Mouse (Mus musculus) thymus, adult 2 months (tissue): Measurements from ENCODE around the gene Nr3c2. TPM values are rescaled to one million over a fixed set of nuclear protein-coding genes. Genes with fewer than 3 reads are reported as not detected.

Experiments used
- DNase-seq: peaks from one replicate; pipeline ENCODE4 v3.0.0; 2021
- H3K27ac ChIP-seq: fragments of 200-500 bp; 2 replicates; pipeline ENCODE4 v1.5.1; 2012; ENCODE audit warnings: low read length, control low read depth; ENCODE audit not compliant: control insufficient read depth, insufficient read depth
- H3K27me3 ChIP-seq: fragments of 200-500 bp; 2 replicates; pipeline ENCODE4 v1.6.1; 2012; ENCODE audit warnings: mild to moderate bottlenecking, low read length, moderate library complexity, mixed read lengths; ENCODE audit not compliant: control insufficient read depth, insufficient read depth
- H3K36me3 ChIP-seq: fragments of 200-500 bp; 2 replicates; pipeline ENCODE4 v1.6.1; 2012; ENCODE audit warnings: mild to moderate bottlenecking, low read length, moderate library complexity; ENCODE audit not compliant: control insufficient read depth, insufficient read depth
- H3K4me1 ChIP-seq: fragments of 200-500 bp; replicated peaks from 2 replicates; pipeline ENCODE4 v1.6.1; 2012; ENCODE audit warnings: low read length; ENCODE audit not compliant: control insufficient read depth, insufficient read depth
- H3K4me3 ChIP-seq: fragments of 200-500 bp; 2 replicates; pipeline ENCODE4 v1.5.1; 2012; ENCODE audit warnings: mild to moderate bottlenecking, low read length, control low read depth, moderate library complexity; ENCODE audit not compliant: control insufficient read depth, insufficient read depth
- CTCF ChIP-seq: fragments of 200-500 bp; IDR thresholded peaks from 2 replicates; pipeline ENCODE4 v1.5.1; 2012; ENCODE audit warnings: mild to moderate bottlenecking, control low read depth, low read length, moderate library complexity, borderline replicate concordance; ENCODE audit not compliant: control insufficient read depth, poor library complexity, insufficient read depth; ENCODE audit errors: extremely low read depth
- POLR2A ChIP-seq: fragments of 200-500 bp; IDR thresholded peaks from 2 replicates; pipeline ENCODE4 v1.6.1; 2012; ENCODE audit warnings: mild to moderate bottlenecking, low read length, control low read depth, moderate library complexity; ENCODE audit not compliant: control insufficient read depth, poor library complexity, insufficient read depth; ENCODE audit errors: extremely low read depth
- WGBS: fragments of 180-500 bp; shearing (Covaris S2); methylation state at CpG from one replicate; pipeline ENCODE4 v1.1.7; 2018; 5-methylcytosine and 5-hydroxymethylcytosine counted together
- polyA plus RNA-seq: library from polyadenylated mRNA; depleted of rRNA; stranded (reverse); fragments of >200 nt; gene quantifications from 2 replicates; pipeline ENCODE4 v1.2.3, GENCODE M21; 2012

Gene Nr3c2
- polyA plus RNA-seq, 1 experiment, result 1.5 TPM

GRCm38 (mm10) chr8:77100370-77100769 lies 201.1 kb downstream of the Nr3c2 start:
- DNase-seq, result no peak
- Histone ChIP-seq H3K36me3 (no peaks in the 10 kb centered on the region), H3K27ac (no peak overlapping the region), H3K27me3 (no peaks in the 10 kb centered on the region), H3K4me3 (no peak overlapping the region), H3K4me1 (no peaks in the 10 kb centered on the region)
- WGBS, result 94% methylated on average over 2 of the region's 2 CpGs
- TF ChIP-seq CTCF (no peak), POLR2A (no peak)

GRCm38 (mm10) chr8:77102879-77103278 lies 203.6 kb downstream of the Nr3c2 start:
- Histone ChIP-seq H3K36me3 (no peaks in the 10 kb centered on the region), H3K27me3 (no peaks in the 10 kb centered on the region), H3K27ac (no peak overlapping the region), H3K4me3 (no peak overlapping the region), H3K4me1 (no peaks in the 10 kb centered on the region)
- TF ChIP-seq POLR2A (no peak), CTCF (no peak)
- 89% methylated on average over 7 of the region's 7 CpGs for WGBS
- no peak for DNase-seq

GRCm38 (mm10) chr8:77112719-77113118 lies 213.5 kb downstream of the Nr3c2 start:
- Histone ChIP-seq H3K4me1 (no peaks in the 10 kb centered on the region), H3K36me3 (no peaks in the 10 kb centered on the region), H3K27ac (no peak overlapping the region), H3K4me3 (no peak overlapping the region), H3K27me3 (no peaks in the 10 kb centered on the region)
- DNase-seq, result no peak
- WGBS, result 65% methylated on average over 2 of the region's 2 CpGs
- TF ChIP-seq CTCF (no peak), POLR2A (no peak)

GRCm38 (mm10) chr8:77114769-77115168 lies 215.5 kb downstream of the Nr3c2 start:
- Histone ChIP-seq H3K4me1 (no peaks in the 10 kb centered on the region), H3K27ac (no peak overlapping the region), H3K36me3 (no peaks in the 10 kb centered on the region), H3K27me3 (no peaks in the 10 kb centered on the region), H3K4me3 (no peak overlapping the region)
- 93% methylated on average over 10 of the region's 10 CpGs for whole genome bisulfite sequencing
- DNase-seq, result no peak
- TF ChIP-seq POLR2A, result no peak
- TF ChIP-seq CTCF, result no peak

- DNase-seq, result no peak
- no peaks in the 10 kb centered on the region for H3K27me3 ChIP-seq
- H3K27ac ChIP-seq, result no peak overlapping the region
- H3K36me3 ChIP-seq, result no peaks in the 10 kb centered on the region
- TF ChIP-seq POLR2A (no peak), CTCF (no peak)
- 65% methylated on average over 7 of the region's 7 CpGs for WGBS
- H3K4me1 ChIP-seq, result no peaks in the 10 kb centered on the region
- H3K4me3 ChIP-seq, result no peak overlapping the region
Observed at GRCm38 (mm10) chr8:77116419-77117079, 217.3 kb downstream of the Nr3c2 start.

GRCm38 (mm10) chr8:77120810-77121570 lies 221.7 kb downstream of the Nr3c2 start:
- H3K27ac ChIP-seq, result no peak overlapping the region
- H3K4me1 ChIP-seq, result no peaks in the 10 kb centered on the region
- TF ChIP-seq POLR2A (no peak), CTCF (no peak)
- no peaks in the 10 kb centered on the region for H3K27me3 ChIP-seq
- WGBS, result 64% methylated on average over 10 of the region's 10 CpGs
- H3K36me3 ChIP-seq, result no peaks in the 10 kb centered on the region
- no peak for DNase-seq
- H3K4me3 ChIP-seq, result no peak overlapping the region
